9 mouse cellular contexts compared by ENCODE assay signal in genomic region chr5:115431061-115431897, GRCm38 (mm10). TPM values are rescaled to one million over a fixed set of nuclear protein-coding genes. Genes with fewer than 3 reads are reported as not detected.
DNase-seq lines count a peak whose midpoint lies in the region; ATAC-seq and TF ChIP-seq lines count a peak whose summit lies in the region.
"Had no signal": no experiment of that assay in that cellular context is flagged by ENCODE, and none has a peak within 500 bp of the region (broad histone marks: within the 10 kb centered on the region; RNA-seq: fewer than 3 reads in every experiment).

No protein-coding gene starts in this region.

- peak; percentile 43 to 66 for DNase-seq in layer of hippocampus, postnatal 10 days (ENCODE audit: low spot score in 2 of 2)
- no peak for DNase-seq in layer of hippocampus, adult 9-10 months (ENCODE audit: low spot score)
- peak; percentile 87 for DNase-seq in hindbrain, embryonic 11.5 days (ENCODE audit: low spot score)
- DNase-seq in midbrain, embryonic 14.5 days: peak; percentile 84
- DNase-seq in thymus, adult 18-20 months: no peak
- DNase-seq in right cerebral cortex, postnatal 14 days: no peak
- DNase-seq in B cell, adult 2 months: no peak

- peaks cover 6% of the 10 kb centered on the region for H3K4me1 ChIP-seq in cortical plate, adult 2 months (ENCODE audit: control insufficient read depth, insufficient read depth, low read length)
- peaks cover 32% of the 10 kb centered on the region for H3K4me1 ChIP-seq in hindbrain, embryonic 11.5 days (replicated peaks; ENCODE audit: control insufficient read depth, insufficient read depth, low read length)
- H3K4me1 ChIP-seq in midbrain, embryonic 14.5 days (ENCODE audit: control insufficient read depth, insufficient read depth, low read length): peaks cover 52% of the 10 kb centered on the region

- 0 out of 2 replicates have a peak, but pooled peaks cover 2% of the 10 kb centered on the region for H3K36me3 ChIP-seq in hindbrain, embryonic 11.5 days (ENCODE audit: control insufficient read depth, insufficient read depth, low read length)
- peaks cover 17% of the 10 kb centered on the region for H3K36me3 ChIP-seq in midbrain, embryonic 14.5 days (ENCODE audit: control insufficient read depth, insufficient read depth, low read length)

- peak overlapping the region; percentile 99 for H3K9ac ChIP-seq in hindbrain, embryonic 11.5 days (ENCODE audit: low read depth, low read length)
- peak overlapping the region; percentile 100 for H3K9ac ChIP-seq in midbrain, embryonic 14.5 days (replicated peaks; ENCODE audit: low read length)

- no peak for TF ChIP-seq POLR2A in cortical plate, adult 2 months (IDR thresholded peaks at IDR 0.05; ENCODE audit: extremely low read depth, insufficient read depth, low read length)

- H3K27ac ChIP-seq in cortical plate, adult 2 months (ENCODE audit: insufficient read depth, low read length): no peak overlapping the region
- peak overlapping the region; percentile 100 for H3K27ac ChIP-seq in hindbrain, embryonic 11.5 days (ENCODE audit: low read depth, low read length)
- H3K27ac ChIP-seq in midbrain, embryonic 14.5 days (replicated peaks; ENCODE audit: low read depth, low read length): peak overlapping the region; percentile 100
- H3K27ac ChIP-seq: macrophage had no signal

- 4% methylated on average over 14 of the region's 14 CpGs for WGBS in hindbrain, embryonic 11.5 days
- 3% methylated on average over 14 of the region's 14 CpGs for WGBS in midbrain, embryonic 14.5 days

- H3K4me2 ChIP-seq in hindbrain, embryonic 11.5 days (replicated peaks; ENCODE audit: low read depth, low read length): peak overlapping the region; percentile 74
- peak overlapping the region; percentile 96 for H3K4me2 ChIP-seq in midbrain, embryonic 14.5 days (ENCODE audit: low read length)

- no peaks in the 10 kb centered on the region for H3K9me3 ChIP-seq in hindbrain, embryonic 11.5 days (ENCODE audit: control insufficient read depth, low read length)
- no peaks in the 10 kb centered on the region for H3K9me3 ChIP-seq in midbrain, embryonic 14.5 days (ENCODE audit: control insufficient read depth, low read length)

- peak overlapping the region; percentile 39; the same call in 1 of the 2 replicates for H3K4me3 ChIP-seq in cortical plate, adult 2 months (ENCODE audit: insufficient read depth, low read length)
- peak overlapping the region; percentile 97 for H3K4me3 ChIP-seq in hindbrain, embryonic 11.5 days (ENCODE audit: low read depth, low read length)
- H3K4me3 ChIP-seq in midbrain, embryonic 14.5 days (replicated peaks; ENCODE audit: low read depth, low read length): peak overlapping the region; percentile 93

- H3K27me3 ChIP-seq in hindbrain, embryonic 11.5 days (ENCODE audit: control insufficient read depth, insufficient read depth, low read length): no peaks in the 10 kb centered on the region
- H3K27me3 ChIP-seq in midbrain, embryonic 14.5 days (ENCODE audit: control insufficient read depth, insufficient read depth, low read length): no peaks in the 10 kb centered on the region

- 0 out of 2 replicates have a peak, but pooled peaks have one; percentile 1 for ATAC-seq in hindbrain, embryonic 11.5 days (ENCODE audit: low FRiP score)
- no peak for ATAC-seq in midbrain, embryonic 14.5 days (ENCODE audit: low FRiP score, low TSS enrichment)

- peak; percentile 23; the same call in 1 of the 2 replicates for TF ChIP-seq CTCF in cortical plate, adult 2 months (IDR thresholded peaks at IDR 0.05; ENCODE audit: extremely low read depth, insufficient read depth, low read length)

RNA-seq across cellular contexts. Expression of gene Msi1, which starts 1.9 kb away (rescaled TPM):
- 10 to 100 TPM; 73.0 to 76.2 TPM for total RNA-seq in layer of hippocampus, postnatal 10 days (2021)
- 43.8 and 44.3 TPM in 2 replicates for polyA plus RNA-seq in cortical plate, adult 2 months (2012; rRNA removed)
- 136 and 141 TPM in 2 replicates for polyA plus RNA-seq in hindbrain, embryonic 11.5 days (2014; fragmentation: Nextera tagmentation; extraction: Ambion mirVana)
- 71.6 and 101 TPM in 2 replicates for polyA plus RNA-seq in midbrain, embryonic 14.5 days (2014; fragmentation: Nextera tagmentation; extraction: Ambion mirVana)
- polyA plus RNA-seq: macrophage had no signal

RNA-seq across cellular contexts. Expression of gene Pla2g1b, which starts 34.8 kb away (rescaled TPM):
- not detected for total RNA-seq in layer of hippocampus, postnatal 10 days (2021)
- polyA plus RNA-seq in cortical plate, adult 2 months (2012; rRNA removed): not detected in 2 replicates
- polyA plus RNA-seq in hindbrain, embryonic 11.5 days (2014; fragmentation: Nextera tagmentation; extraction: Ambion mirVana): 0.56 and 1.1 TPM in 2 replicates
- polyA plus RNA-seq in midbrain, embryonic 14.5 days (2014; fragmentation: Nextera tagmentation; extraction: Ambion mirVana): not detected in 2 replicates
- polyA plus RNA-seq: macrophage had no signal

RNA-seq across cellular contexts. Expression of gene Sirt4, which starts 53.2 kb away (rescaled TPM):
- 10 to 100 TPM; 25.8 to 29.8 TPM for total RNA-seq in layer of hippocampus, postnatal 10 days (2021)
- 89.5 and 107 TPM in 2 replicates for polyA plus RNA-seq in cortical plate, adult 2 months (2012; rRNA removed)
- polyA plus RNA-seq in hindbrain, embryonic 11.5 days (2014; fragmentation: Nextera tagmentation; extraction: Ambion mirVana): 21.3 and 23.1 TPM in 2 replicates
- polyA plus RNA-seq in midbrain, embryonic 14.5 days (2014; fragmentation: Nextera tagmentation; extraction: Ambion mirVana): 23.8 and 25.9 TPM in 2 replicates

Comparison
In these comparisons a context has a peak if more than half of its experiments do, and no peak if none do; other contexts are left out.
1. DNase-seq: peak in layer of hippocampus, postnatal 10 days (2 of 2), hindbrain, embryonic 11.5 days (single experiment) and midbrain, embryonic 14.5 days (single experiment); none in layer of hippocampus, adult 9-10 months (single experiment), thymus, adult 18-20 months (0 of 2), right cerebral cortex, postnatal 14 days (single experiment) and B cell, adult 2 months (0 of 2).
2. H3K4me3 ChIP-seq: peak in every context shown above with its lines; median percentile 97 in hindbrain, embryonic 11.5 days; 93 in midbrain, embryonic 14.5 days; 39 in cortical plate, adult 2 months.